Mouse (Mus musculus): ENCODE measurements around the gene Tdrkh. TPM values are rescaled to one million over a fixed set of nuclear protein-coding genes. Genes with fewer than 3 reads are reported as not detected.
A peak's percentile ranks its signal among the peaks of the same experiment; 100 is the strongest.

Tdrkh gene
- 10.1 TPM in 1 of 2 replicates, not detected in the other for total RNA-seq (2015; ENCODE audit: low replicate concordance)
- 0.51 TPM in 1 of 2 replicates, not detected in the other for total RNA-seq (2017; ENCODE audit: low replicate concordance)

GRCm38 (mm10) chr3:94413031-94413679 lies at the start of gene Tdrkh:
TSS of gene Tdrkh (plus strand) at chr3:94413273.
- ATAC-seq (replicated peaks; ENCODE audit: low FRiP score, poor library complexity, severe bottlenecking), result peak; percentile 96

- no peak for ATAC-seq (replicated peaks; ENCODE audit: low FRiP score, poor library complexity, severe bottlenecking)
Measured at GRCm38 (mm10) chr3:94363291-94364153, 49.6 kb upstream of the Tdrkh start.

GRCm38 (mm10) chr3:94364154-94364526 lies 48.9 kb upstream of the Tdrkh start:
- no peak for ATAC-seq (replicated peaks; ENCODE audit: low FRiP score, poor library complexity, severe bottlenecking)

- 0 out of 2 replicates have a peak, but pooled peaks have one; percentile 62 for ATAC-seq (replicated peaks; ENCODE audit: low FRiP score, poor library complexity, severe bottlenecking)
Measured at GRCm38 (mm10) chr3:94366761-94367160, 46.3 kb upstream of the Tdrkh start.

DNA sequence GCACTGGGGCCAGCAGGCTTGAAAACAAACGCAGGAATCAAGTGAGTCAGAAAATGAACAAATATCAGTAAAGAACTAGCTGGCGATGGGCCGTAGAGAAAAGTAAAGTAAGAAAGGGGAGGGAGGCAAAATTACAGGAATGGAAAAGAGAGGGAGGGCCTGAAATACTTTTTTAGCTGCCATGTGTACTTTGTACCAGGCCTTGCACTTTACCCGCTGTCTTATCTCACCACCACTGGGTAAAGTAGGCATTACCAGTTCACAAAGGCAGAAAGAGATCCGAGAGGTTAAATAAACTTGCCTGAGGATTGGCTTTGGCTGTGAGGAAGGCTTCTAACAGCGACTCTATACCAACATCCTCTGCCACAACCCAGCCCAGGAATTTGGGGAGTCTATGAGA lies 45.6 kb upstream of the Tdrkh start:
- ATAC-seq (replicated peaks; ENCODE audit: low FRiP score, poor library complexity, severe bottlenecking), result no peak

- no peak for ATAC-seq (replicated peaks; ENCODE audit: low FRiP score, poor library complexity, severe bottlenecking)
Measured at GRCm38 (mm10) chr3:94368631-94369030, 44.4 kb upstream of the Tdrkh start.

DNA sequence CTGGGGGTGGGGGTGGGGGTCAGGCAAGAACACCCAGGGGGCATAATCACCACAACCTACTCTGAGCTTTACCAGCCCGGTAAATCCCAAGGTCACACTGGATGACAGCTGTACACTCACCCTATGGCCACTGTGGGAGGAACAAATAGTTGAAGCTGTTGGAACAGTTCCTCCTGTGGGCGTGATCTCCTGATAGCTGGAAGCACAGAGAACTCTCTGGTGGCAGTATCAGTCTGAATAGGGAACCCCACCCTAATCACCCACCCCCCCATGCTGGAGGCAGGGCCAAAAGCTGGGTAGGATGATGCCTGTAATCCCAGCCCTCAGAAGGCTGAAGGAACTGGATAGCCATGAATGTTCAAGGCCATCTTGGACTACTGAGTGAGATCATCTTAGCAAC lies 43.4 kb upstream of the Tdrkh start:
- ATAC-seq (replicated peaks; ENCODE audit: low FRiP score, poor library complexity, severe bottlenecking), result no peak

DNA sequence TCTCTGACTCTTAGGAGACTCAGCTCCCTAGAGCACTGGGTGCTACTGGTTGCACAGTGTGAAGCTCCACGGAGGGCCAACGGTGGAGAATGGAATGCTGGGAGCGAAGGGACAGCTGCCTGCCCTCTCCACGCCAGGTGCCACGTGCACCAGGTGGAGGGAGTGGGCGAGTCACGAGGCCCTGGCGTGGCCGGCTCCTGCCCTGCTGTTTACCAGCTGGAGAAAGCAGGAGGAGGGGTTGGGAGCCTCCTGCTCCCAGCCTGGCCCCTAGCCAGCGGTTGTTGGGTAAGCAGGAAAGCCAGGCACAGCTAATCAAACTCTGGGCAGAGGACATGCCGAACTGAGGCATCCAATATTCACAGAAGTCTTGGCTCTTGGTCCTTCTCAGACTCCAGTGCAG lies 41.4 kb upstream of the Tdrkh start:
- no peak for ATAC-seq (replicated peaks; ENCODE audit: low FRiP score, poor library complexity, severe bottlenecking)

DNA sequence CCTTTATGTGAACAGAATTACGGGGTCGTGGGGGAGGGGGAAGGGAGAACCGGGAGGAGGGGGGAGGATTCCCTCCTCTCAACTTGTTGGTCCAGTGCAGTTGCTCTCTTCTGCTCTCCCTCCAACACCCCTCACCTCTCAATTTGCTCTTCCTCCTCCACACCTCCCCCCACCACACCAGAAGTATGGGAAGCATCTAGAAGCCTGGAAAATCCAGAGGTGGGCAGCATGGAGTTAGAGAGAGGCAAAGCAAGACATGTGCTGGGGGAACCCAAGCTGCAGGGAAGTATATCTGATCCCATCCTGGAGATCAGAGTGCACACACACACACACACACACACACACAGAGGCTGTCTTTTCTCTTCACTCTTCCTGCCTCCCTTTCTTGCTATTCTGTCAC lies 41.0 kb upstream of the Tdrkh start:
- ATAC-seq (replicated peaks; ENCODE audit: low FRiP score, poor library complexity, severe bottlenecking), result no peak

- ATAC-seq (replicated peaks; ENCODE audit: low FRiP score, poor library complexity, severe bottlenecking), result no peak
Measured at GRCm38 (mm10) chr3:94372641-94373040, 40.4 kb upstream of the Tdrkh start, which contains the start of gene Rorc. TSS of gene Rorc (plus strand) at chr3:94372794.

DNA sequence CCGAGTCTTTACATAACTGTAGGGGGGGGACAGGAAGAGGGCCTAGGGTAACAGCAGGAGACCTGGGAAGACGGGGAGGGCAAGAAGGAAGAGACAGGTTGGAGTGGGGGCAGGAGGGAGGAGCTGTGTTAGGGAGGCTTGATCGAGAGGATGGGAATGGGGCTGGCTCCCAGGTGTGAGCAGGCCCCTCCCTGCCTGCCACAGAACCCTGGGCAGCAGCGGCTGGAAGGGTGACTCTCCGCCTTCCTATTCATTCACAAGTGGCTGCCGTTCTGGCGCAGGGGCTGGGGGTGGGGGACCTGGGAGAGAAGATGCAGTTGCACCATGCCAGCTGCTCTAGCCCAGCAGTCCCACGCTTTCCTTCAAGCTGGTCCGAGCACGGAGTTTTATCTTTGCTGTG lies 40.0 kb upstream of the Tdrkh start:
- ATAC-seq (replicated peaks; ENCODE audit: low FRiP score, poor library complexity, severe bottlenecking), result no peak

- ATAC-seq (replicated peaks; ENCODE audit: low FRiP score, poor library complexity, severe bottlenecking), result no peak
Measured at GRCm38 (mm10) chr3:94373597-94374011, 39.5 kb upstream of the Tdrkh start.

GRCm38 (mm10) chr3:94374636-94375035 lies 38.4 kb upstream of the Tdrkh start:
- no peak for ATAC-seq (replicated peaks; ENCODE audit: low FRiP score, poor library complexity, severe bottlenecking)

DNA sequence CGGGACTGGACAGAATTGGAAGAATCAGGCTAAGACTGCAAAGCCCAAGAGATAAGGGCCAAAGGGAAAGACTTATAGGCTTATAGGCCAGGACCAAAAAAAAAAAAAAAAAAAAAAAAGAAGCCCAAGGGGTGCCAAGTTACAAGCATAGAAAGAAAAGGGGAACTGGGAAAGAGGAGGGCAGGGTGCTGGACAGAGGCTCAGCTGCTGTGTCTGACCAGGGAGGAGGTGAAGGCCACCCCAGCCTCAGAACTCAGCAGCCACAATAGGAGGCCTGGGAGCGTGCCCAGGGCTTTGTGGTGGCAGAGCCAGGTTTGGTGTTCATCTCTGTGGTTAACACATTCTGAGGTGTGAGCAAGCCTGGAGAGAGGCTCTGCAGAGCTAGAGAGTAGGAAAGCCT lies 37.9 kb upstream of the Tdrkh start:
- ATAC-seq (replicated peaks; ENCODE audit: low FRiP score, poor library complexity, severe bottlenecking), result no peak

DNA sequence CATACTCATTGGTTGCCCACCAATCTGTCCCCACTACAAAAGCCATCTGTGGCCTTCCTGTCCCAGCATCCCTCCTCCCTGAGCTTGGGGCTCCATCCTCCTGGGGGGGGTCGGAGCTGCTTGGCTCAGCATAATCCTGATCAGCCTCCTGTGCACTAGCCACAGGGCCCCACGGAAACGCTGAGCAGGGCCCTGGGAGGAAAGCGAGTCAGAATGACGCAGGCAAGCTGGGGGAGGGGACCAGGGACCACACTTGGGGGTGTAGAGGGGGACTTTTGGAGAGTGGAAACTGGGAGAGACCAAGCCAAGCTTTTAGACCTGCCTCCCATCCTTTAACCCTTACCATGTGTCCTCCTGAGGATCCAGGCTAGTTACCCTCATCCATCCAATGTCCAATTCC lies 37.2 kb upstream of the Tdrkh start:
- no peak for ATAC-seq (replicated peaks; ENCODE audit: low FRiP score, poor library complexity, severe bottlenecking)

GRCm38 (mm10) chr3:94377028-94377923 lies 35.8 kb upstream of the Tdrkh start:
- ATAC-seq (replicated peaks; ENCODE audit: low FRiP score, poor library complexity, severe bottlenecking), result no peak

DNA sequence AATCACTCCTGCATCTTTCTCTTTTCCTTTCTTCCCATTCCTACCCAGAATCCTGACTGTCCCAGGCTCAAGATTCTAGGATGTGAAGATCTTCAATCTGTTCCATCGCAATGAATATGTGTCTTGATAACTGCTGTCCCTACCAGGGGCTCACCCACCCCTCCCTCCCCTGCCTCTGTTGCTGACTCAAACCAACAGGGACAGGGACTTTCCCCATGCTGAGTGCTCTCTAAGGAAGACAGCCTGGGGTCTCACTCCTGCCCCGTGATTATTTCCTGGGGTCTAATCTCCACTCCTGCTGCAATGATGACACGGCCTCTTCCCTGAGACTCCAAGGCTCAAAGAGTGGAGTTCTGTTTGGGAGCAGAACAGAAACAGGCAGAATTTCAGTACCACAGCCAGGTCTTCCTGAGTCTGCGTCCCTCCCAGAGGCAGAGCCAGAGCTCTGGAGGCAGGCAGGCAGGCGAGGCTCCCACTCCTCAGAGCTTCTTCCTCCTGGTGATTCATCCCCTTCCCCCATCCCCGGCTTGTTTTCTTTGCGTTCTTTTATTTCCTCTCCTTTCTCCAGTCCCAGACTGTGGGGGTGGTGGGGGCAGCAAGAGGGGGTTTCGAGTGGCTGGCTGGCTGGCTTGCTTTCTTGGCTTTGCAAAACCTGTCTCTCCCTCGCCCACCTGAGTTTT lies 33.1 kb upstream of the Tdrkh start:
- ATAC-seq (replicated peaks; ENCODE audit: low FRiP score, poor library complexity, severe bottlenecking), result no peak

GRCm38 (mm10) chr3:94382308-94382707 lies 30.8 kb upstream of the Tdrkh start:
- no peak for ATAC-seq (replicated peaks; ENCODE audit: low FRiP score, poor library complexity, severe bottlenecking)

DNA sequence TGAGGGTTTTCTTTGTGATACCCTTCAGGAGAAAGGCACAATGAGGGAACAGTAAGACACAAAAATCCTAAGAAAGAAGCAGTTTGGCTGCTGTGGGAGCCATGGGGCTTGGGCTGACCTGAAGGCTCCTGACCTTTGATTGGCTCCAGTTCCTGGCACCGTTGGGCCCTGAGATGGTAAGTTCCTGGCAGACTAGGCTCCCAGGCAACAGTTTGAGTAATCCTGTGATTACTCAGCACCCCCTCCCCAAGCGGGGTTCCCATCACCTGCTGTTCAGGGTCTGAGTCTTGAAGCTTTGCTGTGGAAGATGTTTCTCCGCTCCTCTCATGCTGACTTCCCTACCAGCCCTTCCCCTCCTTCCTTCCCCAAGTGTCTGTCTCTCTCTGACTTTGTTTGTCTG lies 29.6 kb upstream of the Tdrkh start:
- ATAC-seq (replicated peaks; ENCODE audit: low FRiP score, poor library complexity, severe bottlenecking), result no peak

DNA sequence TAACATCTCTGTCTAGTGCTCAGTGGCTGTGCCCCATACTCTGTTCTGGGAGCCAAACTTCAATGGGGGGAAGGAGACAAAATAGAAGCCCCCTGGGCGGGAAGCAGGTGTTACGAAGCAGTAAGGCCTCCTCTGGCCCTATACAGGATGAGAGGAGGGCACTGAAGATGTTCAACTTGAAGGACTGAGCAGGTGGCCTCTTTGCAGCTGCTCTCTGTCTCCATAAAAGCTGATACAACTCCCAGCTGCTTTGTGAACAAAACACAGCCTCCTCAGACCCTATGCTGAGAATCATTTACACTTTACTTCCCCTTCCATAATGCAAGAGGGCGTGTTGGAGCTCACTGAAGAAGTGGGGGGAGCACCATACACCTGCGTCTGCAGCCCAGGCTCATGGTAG lies 26.4 kb upstream of the Tdrkh start:
- no peak for ATAC-seq (replicated peaks; ENCODE audit: low FRiP score, poor library complexity, severe bottlenecking)

Data from erythroid progenitor cell, adult 5-6 weeks (primary cell).